Mouse (Mus musculus) c-Kit-positive CD71-positive TER-119-positive erythroid progenitor cells, embryonic 14.5 days (primary cell): ENCODE data around the gene Sp7.

Experiments
- DNase-seq: peaks from one replicate; pipeline ENCODE4 v3.0.0-alpha.2; 2013; ENCODE audit warnings: low spot score

The Sp7 gene

GRCm38 (mm10) chr15:102386640-102387039 lies 19.7 kb upstream of the Sp7 start:
- DNase-seq: no peak

- DNase-seq: no peak
Observed at GRCm38 (mm10) chr15:102383671-102384070, 16.7 kb upstream of the Sp7 start.

- DNase-seq: peak; percentile 74
Observed at GRCm38 (mm10) chr15:102381575-102381974, 14.6 kb upstream of the Sp7 start.

GRCm38 (mm10) chr15:102377810-102378262 lies 10.9 kb upstream of the Sp7 start:
- no peak for DNase-seq

- peak; percentile 86 for DNase-seq
Observed at GRCm38 (mm10) chr15:102377163-102377543, 10.2 kb upstream of the Sp7 start.

GRCm38 (mm10) chr15:102376453-102377162 lies 9.6 kb upstream of the Sp7 start:
- DNase-seq: no peak

GRCm38 (mm10) chr15:102370727-102371126 lies 3.7 kb upstream of the Sp7 start:
- DNase-seq: no peak

- no peak for DNase-seq
Observed at GRCm38 (mm10) chr15:102369972-102370371, 3.0 kb upstream of the Sp7 start.

GRCm38 (mm10) chr15:102366238-102366637 lies 744 bp downstream of the Sp7 start:
- no peak for DNase-seq

- no peak for DNase-seq
Observed at GRCm38 (mm10) chr15:102364678-102365077, 2.3 kb downstream of the Sp7 start.

GRCm38 (mm10) chr15:102362648-102363047 lies 4.3 kb downstream of the Sp7 start:
- DNase-seq: no peak

- DNase-seq: no peak
Observed at GRCm38 (mm10) chr15:102358834-102359233, 8.1 kb downstream of the Sp7 start.

GRCm38 (mm10) chr15:102358126-102358525 lies 8.9 kb downstream of the Sp7 start:
- no peak for DNase-seq

- DNase-seq: no peak
Observed at GRCm38 (mm10) chr15:102356501-102357325, 10.3 kb downstream of the Sp7 start.

GRCm38 (mm10) chr15:102355871-102356441 lies 11.0 kb downstream of the Sp7 start:
- DNase-seq: no peak

- no peak for DNase-seq
Observed at GRCm38 (mm10) chr15:102355134-102355870, 11.7 kb downstream of the Sp7 start.

- no peak for DNase-seq
Observed at GRCm38 (mm10) chr15:102353986-102354385, 13.0 kb downstream of the Sp7 start.

GRCm38 (mm10) chr15:102352177-102352576 lies 14.8 kb downstream of the Sp7 start:
- no peak for DNase-seq

GRCm38 (mm10) chr15:102350942-102351291 lies 16.1 kb downstream of the Sp7 start:
- DNase-seq: no peak

GRCm38 (mm10) chr15:102350138-102350941 lies 16.6 kb downstream of the Sp7 start, which contains the start of gene Aaas:
Gene Aaas, minus strand, starts transcription at chr15:102350771.
- peak; percentile 96 for DNase-seq

GRCm38 (mm10) chr15:102346444-102346843 lies 20.5 kb downstream of the Sp7 start:
- no peak for DNase-seq
